Mouse (Mus musculus) layer of hippocampus, adult 18-20 months (tissue): Measurements from ENCODE around the gene Smarcd3. TPM values are rescaled to one million over a fixed set of nuclear protein-coding genes. Genes with fewer than 3 reads are reported as not detected.

ENCODE experiments used
- DNase-seq, 2 experiments: peaks; one replicate each; pipeline ENCODE4 v3.0.0; 2022; ENCODE audit warnings: low spot score in 2 of 2
- total RNA-seq, 2 experiments: library from RNA; stranded (reverse); gene quantifications; 2 replicates each; pipeline ENCODE4 v1.2.3; 2021

The Smarcd3 gene
- total RNA-seq, 2 experiments from 2014 or later, result 87.4 to 93.2 TPM

DNA sequence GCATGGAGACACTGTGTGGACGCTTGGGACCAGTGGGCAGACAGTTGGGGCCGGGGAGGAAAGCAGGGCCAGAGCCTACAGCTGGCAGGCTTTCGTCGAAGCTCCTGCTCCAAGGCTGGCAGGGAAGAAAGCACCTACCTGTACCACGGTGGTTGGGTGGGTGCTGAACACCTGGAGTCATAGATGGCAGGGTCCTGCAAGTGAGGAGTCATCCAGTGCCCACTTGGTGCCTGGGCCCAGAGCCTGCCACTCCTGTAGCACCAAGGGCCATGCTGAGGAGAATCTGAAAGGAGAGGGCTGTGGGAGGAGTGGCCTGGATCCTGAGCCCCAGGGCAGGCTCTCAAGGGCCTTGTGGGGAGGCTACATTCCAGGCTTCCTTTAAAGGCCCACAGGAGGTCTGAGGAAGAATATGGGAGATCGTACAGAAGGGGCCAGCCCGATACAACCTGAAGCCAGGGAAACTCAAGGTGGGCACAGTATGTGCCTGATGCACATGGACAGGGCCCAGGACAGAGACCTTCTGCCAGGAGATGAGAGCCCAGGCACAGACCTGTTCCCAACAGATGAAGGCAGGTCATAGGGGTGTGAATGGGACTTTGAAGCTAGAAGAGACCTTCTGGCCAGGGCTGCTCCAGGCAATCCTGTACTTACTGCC, 1.7 kb downstream of the Smarcd3 start:
- no peak for DNase-seq

DNA sequence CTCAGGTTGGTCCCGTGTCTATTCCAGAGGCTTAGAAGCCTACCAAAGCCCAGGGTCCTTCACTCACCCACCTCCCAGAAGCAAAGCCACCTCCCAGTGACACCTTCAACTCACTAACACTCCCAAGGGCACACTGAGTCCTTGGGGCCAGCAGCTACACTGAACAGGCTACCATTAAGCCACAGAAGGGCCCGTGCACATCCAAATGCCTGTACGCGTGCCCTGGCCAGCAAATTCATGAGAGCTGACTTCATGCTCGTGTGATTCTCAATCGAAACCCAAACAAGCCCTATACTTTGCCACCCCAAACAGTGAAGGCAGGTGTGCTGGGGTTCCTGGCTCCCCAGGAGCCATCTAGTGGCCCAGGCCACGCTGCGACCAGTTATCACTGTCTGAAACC, 3.6 kb downstream of the Smarcd3 start:
- DNase-seq, result no peak

DNA sequence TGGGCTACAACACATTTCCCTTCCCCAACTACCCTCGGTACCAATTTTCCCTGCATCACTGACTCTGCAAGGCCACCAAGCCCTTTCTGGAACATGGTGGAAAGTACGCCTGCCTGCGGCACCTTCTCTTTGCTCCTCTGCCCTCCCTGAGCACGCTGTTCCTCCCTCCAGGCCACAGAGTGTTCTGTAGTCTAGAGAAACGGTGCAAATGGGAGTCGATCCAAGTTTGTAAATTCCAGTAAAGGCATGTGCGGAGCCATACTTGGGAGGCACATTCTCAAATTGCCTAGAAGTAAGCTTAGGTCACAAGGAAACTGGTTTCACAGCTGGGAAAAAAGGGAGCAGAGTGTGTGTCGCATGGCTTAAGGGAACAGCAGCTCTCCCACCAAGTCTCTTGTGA, 4.1 kb downstream of the Smarcd3 start:
- no peak for DNase-seq

DNA sequence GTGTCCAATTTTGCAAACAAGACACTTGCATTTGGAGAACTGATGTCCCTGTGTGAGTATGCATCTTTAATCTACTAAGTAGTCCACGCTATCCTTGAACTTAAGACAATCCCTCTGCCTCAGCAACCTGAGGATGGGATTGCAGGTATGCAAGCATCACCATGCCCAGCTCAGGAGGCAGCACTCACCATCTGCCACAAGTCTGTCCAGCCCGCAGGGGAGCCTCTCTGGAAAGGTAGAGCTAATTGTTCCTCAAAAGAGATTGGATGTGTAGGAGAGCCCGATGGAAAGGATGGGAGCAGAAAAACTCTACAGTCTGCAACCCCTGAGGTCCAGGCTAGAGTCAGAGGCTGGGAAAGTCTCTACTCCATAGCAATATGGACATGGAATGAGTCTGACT, 5.3 kb downstream of the Smarcd3 start:
- no peak for DNase-seq

DNA sequence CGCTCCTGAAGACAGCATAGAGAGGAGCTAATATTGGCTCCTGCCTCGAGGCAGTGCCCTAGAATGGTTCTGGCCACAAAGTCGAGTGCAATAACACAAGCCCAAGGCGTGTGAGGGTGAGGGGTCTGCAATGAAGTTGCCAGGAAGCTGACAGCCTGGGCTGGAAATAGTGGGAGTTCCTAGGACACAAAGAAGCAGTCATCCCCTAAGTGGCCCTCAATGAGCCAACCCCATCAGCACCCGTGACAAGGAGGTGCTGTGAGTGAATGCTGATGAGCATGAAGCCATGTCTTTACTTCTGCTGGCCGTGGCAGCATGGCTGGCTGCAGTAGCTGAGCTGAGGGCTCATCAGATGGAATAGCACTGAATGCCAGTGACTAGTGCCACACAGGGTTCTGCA, 9.1 kb downstream of the Smarcd3 start:
- DNase-seq, result no peak

DNA sequence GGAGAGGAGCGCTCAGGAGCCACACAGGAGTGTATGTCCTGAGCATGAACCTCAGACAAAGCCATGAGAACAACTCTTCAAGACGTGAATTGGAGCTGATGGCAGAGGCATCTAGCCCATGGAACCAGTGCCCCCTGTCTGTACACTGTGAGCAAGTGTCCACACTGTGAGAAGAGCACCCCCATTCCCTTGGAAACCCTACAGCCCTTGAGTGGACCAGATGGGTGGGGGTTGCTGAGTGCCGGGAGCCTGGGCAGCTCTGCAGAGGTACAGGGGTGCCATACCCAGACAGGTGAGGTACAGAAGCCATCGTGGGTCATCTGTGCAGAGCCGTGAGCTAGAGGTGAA, 11.9 kb downstream of the Smarcd3 start:
- DNase-seq, result no peak

DNA sequence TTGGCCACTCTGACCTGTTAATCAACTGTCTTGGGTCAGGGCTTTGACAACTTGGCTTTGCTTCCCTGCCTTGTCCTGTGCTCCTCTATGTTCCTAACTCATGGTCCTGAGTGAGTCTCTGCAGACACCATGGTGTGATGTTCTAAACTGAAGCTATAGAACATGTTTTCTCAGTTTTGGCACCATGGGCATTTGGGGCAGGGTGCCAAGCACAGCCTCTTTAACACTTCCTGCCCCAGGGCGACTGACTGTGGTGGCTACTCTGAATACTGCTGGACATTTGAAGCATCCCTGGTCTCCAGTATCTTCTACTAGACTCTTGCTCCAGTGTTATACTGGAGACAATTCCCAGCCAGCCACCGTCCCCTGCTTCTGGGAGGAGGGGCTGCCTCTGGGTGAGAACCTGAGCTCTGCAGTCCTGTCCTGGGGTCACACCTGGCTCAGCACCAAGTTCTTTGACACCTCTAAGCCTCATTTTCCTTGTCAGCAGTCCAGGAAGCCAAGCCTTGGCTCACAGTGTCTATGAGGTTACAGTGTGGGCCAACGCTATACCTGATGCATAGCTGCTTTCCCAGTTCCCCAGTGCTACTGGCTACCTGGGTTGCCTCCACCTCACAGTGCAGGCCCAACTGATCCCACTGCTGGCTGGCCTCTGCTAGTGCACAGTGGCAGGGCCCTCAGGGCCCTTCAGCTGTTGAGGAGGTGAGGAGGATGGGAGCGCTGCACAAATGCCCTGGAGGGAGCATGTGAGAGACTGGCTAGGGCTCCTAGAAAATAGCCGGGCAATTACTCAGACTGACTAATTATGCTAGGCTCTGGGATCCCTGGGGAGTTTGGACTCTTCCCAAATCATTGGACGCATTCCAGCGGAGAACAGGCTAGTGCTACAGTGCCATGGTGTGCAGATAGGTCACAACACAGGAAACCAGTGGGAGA, 12.6 kb downstream of the Smarcd3 start:
- DNase-seq, result peak in 1 of 2 experiments; percentile 66

DNA sequence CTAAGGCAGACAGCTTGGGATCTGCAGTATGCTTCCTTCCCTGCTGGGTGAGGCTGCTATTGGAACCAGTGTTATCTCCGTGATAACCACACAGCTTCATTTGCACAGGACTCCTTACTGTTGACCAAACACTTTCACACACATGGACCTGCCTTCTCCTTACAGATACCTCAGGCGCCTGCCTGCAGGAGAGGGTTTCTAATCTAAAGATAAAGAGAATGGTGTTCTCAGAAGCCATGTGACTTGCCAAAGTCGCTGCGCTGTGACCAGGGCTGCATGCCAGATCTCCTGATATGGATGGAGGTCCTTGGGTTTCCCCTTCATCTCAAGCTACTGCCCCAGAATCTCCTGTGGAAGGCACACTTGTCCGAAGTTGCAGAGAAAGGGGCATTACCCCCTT, 14.8 kb downstream of the Smarcd3 start:
- DNase-seq, result no peak

DNA sequence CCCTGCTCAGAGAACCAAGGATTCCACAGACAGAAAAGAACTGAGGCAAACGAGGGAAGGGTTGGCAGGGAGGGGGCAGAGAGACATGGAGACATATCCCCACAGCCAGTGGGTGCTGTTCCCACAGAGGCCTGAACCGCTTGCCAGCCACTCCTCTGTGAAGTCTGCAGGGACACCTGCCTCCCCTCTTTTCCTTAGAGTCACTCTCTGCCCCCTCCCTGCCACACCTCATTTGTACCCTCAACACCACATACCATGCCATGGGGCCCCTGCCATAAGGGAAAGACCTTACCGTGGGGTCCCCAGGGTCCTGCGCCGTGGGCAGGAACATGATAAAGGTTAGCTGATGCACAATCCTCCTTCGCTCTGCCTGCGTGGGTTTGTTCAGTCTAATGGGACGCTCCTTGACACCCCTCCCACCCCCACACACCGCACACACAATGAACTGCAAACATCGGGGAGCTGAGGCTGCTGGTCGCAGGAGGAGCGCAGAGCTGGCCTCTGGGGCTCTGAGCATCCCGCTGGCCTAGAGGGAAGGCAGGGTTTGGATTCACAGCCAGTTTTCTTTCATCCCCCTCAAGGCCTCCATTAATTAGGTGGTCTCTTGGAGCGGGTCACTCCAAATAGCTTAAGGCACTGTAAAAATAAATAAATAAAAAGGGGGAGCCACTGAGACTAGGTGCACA, 18.1 kb downstream of the Smarcd3 start:
- DNase-seq, result no peak

DNA sequence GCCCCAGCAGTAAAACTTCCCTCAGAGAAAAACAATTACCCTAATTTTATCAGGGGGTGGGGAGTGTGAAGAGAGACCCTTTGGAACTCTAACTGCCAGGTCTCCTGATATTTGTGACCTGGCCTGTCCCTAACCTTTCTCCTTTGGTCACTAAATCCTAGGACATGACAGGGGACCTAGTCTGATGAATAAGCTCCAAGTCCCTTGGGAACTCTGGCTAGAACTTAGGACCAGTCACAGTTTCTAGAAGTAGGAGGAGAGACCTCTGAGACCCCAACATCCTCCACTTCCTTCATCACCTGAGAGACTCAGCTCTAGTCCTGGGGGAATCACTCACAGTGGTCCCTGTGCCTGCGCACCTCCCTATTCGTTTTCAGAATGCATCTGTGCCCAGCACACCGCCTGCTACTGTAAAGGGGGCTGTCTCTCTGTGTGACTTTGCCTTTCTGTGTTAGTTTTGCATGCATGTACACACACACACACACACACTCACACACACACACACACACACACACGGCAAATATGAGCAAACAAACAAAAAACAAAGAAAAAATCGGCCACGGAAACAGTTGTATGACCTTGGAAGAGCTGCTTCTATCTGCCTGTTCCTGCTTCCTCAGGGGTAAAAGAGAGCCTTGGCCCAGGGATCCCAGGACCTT, 18.8 kb downstream of the Smarcd3 start:
- no peak for DNase-seq

DNA sequence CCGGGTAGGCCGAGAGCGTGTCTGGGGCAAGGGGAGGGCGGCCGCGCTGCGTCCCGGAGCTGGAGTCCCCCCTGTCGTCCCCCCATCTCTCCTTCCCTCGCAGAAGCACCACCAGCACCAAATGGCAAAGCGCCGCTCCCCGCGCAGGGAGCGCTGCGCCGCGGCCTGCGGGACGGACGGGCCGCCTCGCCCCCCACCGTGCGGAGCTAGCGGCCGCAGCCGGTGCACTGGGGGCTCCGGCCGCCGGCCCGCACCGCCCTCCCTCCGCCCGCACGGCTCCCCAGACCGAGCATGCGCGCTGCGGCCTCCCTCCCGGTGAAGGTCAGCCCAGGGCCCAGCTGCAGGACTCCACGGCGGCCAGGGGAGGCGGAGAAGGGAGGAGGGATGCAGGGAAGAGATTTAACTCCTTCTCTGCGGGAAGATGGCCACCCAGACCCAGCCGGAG, 19.5 kb downstream of the Smarcd3 start:
- DNase-seq, result peak in 1 of 2 experiments; percentile 75

DNA sequence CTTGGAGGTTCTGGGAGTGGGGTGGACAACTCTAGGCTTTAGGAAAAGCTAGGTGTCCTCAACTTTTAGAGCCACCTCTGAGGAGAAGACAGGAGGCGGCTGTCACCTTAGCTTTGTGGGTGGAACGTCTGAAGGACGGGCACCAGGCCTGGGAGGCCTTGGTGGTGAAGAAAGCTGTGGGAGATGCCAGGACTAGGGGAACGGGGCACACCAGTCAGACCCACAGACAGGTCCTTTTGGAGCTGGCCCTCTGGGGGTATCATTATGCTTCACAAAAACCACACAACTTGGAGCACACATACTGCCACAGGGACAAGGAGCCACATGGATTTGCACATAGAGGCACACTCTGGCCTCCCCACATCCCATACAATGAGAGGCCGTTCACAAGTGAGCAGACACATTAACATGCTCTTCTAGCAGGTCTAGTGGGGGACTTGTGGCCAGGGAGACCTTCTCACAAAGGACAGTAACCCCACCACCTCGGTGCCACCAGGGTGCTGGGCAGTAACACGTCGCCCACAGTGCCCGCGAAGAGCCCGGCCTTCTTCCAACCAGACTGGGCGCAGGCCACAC, 20.0 kb downstream of the Smarcd3 start:
- DNase-seq, result no peak

DNA sequence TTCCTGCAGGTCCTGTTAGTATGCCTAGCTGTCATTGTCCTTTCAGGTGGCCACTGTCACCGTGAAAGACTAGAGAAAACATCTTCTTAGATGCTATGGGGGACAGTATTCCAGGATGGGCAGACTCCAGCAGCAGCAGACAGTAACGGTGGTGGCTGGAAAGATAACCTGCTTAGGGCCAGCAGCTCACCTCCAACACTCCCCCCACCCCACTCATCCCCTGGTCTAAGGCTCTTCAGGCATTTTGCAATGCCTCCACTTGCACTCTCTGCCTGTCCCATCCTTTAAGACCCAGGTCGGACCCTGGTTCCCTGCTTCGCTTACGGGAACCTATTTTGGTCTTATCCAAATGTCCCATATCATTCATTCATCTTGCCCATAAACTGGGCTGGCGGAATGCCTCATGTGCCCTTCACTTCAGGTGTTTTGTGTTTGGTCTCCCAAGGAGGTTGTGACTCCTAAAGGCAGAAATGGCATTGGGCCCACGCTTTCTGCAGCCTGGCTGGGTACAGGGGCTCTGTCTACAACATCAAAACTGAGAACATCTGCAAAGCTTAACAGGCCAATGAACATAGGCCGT, 20.7 kb downstream of the Smarcd3 start:
- DNase-seq, result no peak

DNA sequence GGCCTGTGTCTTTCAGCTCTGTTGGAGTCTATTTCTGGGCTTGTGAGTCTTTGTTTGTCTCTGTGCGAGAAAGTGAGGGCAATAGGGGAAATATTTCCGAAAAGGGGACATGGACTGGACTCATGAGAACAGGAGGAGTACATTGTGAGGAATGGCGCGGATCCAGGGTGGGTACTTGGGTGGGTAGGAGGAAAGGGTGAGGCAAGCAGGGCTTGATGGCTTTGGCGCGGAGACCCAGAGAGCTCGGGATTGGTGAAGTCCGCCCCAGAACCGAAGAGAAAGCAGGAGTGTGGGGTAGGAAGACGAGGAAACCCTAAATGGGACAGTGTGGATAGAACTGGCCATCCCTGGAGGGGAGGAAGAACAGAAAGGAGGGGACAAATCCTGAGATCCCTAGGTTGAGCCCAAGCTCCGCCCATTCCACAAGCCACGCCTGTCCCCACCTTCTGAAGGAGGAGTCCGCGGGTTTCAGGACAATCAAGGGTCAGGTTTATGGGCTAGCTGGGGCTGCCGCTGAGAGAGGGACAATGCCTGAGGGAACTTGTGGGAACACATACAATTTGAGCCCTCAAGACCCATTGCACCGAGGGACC, 21.4 kb downstream of the Smarcd3 start:
- DNase-seq, result peak in 1 of 2 experiments; percentile 63

DNA sequence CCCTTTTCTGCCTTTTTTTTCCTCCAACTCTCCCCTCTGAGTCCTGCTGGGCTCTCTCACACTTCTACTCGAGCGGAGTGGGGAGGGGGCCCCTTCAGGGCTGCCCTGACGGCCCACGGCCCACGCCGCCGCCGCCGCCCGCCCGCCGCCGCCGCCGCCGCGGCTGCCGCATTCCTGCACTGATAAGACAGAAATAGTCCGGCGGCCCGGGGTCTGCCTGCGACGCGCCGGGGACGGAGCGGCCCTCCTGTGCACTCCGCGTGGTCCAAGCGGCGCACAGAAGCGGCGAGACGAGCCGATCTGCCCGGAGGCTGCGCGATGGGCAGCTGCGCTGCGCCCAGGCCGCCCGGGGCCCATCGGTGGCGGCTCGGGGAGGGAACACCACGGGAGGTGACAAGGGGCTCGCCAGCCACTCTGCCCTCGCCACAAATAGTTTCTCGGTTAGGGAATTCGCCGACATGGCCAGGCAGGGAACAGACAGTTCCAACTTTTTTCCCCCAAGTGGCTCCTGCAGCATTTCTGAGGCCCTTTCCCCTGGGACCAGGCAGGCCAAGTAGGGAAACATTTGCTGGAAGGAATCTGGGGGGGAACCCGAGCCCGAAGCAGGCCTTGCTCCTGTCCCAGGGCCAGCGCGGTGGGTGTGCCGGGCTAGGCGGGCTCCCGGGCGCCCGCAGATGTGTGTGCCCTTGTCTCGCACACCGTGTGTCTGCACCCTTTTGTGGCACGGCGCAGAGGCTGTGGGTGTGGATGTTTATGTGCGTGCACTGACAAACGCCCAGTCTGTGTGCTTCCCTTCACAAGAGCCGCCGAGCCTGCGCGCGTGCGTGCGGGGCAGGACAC, 22.1 kb downstream of the Smarcd3 start:
- DNase-seq, result no peak

DNA sequence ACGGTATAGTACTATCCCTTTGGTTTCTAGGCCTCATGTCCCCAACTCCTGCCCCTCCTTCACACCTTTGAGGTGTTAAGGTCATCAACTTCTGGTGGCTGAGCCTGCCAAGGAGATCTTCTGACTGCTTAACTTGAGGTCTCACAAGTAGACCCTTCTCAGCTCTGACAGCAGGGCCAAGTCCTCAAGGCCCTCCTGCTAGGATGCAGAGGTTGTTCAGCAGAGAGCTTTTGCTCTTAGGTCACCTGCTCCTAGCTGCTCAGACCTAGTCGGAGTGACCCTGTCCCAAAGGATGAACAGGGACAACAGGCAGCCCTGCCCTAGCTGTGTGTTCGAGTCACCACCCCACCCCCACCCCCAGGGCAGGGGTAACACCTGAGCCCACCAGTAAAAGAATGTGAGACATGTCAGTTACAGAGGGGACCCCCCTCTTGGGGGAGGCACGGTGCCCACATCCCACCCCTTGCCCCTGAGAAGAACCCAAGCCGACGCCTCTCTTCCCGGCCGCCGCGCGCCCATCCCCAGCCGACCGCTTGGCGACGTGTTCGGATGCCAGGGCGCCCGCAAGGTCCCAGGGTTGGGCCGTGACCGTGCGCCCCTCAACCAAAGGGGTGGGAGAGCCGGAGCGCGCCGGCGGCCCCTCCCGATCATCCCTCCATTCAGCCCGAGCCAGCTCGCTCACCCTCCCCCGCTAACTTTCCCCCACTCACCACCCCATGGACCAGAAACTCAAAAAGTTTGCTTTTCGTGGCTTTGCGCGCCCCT, 23.0 kb downstream of the Smarcd3 start:
- DNase-seq, result no peak

DNA sequence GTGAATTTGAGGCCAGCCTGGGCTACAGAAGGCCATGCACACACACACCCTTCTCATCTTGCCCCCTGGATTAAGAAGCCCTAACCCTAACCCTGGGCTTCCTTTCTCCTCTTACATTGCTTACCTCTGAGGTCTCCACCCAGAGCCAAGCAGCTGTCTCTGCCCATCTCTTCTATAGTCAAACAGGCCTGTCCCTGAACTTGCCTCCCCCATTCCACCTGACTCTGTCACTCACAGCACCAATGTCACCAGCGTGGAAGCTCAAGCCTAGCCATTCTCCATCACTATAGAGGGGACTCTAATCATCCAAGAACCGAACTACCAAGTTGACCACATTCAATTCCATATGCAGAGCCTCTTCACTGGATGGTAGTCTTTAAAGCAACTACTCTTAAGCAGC, 24.0 kb downstream of the Smarcd3 start:
- no peak for DNase-seq

DNA sequence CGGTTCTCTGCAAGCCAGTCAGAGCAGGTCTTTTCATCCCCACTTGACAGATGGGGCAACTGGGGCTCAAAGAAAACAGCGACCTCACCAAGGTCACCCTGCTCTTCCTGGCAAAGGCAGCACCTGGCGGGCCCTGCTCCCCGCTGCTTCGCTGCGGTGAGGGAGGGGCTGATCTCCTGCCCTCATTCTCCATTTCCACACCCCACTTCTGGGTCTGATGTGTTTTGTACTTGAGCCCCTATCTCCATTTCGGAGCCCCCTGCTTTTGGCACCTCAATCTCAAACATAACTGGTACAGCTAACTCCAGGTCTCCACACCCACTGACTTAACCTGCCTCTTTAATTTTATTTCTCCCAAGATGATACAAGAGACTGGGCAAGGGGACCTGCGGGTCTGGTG, 25.1 kb downstream of the Smarcd3 start:
- DNase-seq, result no peak

DNA sequence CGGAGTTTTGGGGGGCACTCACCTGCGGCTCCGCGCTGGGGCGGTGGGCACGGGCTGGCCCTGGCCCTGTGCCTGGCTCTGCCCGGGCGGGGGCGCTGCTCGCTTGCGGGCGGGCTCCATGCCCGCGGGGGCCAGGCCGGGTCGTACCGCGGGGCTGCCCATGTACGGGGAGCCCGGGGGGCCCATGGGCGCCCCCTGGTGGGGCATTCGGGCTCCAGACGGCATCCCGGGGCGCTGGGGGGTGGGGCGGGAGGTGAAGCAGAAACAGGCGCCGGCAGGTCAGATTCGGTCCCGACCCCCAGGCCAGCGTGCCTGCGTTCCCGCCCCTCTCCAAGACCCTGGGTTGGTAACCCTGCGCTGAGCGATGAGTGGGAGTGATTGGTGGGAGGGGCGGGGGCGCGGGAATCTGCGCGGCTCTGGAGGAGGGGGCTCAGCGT, 25.6 kb downstream of the Smarcd3 start:
- DNase-seq, result peak in 1 of 2 experiments; percentile 58
